Mouse (Mus musculus): ENCODE measurements around the gene Pvalb.

DNA sequence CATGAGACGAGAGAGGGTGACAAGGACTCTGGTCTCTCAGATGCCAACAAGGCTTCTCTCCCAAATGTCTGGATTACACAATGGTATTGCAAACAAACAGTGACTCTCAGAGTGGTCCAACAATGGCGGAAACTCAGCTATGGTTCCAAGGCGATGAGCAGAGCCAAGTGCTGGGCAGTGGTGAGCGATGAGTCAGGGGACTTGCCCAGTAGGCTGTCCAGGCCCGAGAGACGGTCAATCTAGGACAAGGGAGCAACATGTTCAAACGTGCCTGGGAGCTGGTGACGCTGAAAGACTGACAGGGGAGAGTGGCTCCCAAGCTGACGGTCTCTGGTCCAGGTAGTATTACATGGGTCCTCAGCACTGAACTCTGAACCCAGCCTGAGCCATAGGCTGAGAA is 9.1 kb upstream of the Pvalb start:
- TF ChIP-seq CTCF (IDR thresholded peaks at IDR 0.05; ENCODE audit: borderline replicate concordance, extremely low read depth, insufficient read depth, insufficient read length) (no peak), POLR2A (IDR thresholded peaks at IDR 0.05; ENCODE audit: borderline replicate concordance, extremely low read depth, insufficient read depth, insufficient read length, poor library complexity, severe bottlenecking) (no peak)
